Mouse (Mus musculus) hindbrain, embryonic 15.5 days (tissue): ENCODE data around the gene Gpc5. TPM values are rescaled to one million over a fixed set of nuclear protein-coding genes. Genes with fewer than 3 reads are reported as not detected.

Experiments
- ATAC-seq: fragments of 200-750 bp; cut with Nextera tagmentation; 2 replicates; pipeline ENCODE4 v1.8.0; 2017; ENCODE audit warnings: low read depth, moderate number of reproducible peaks, moderate TSS enrichment; ENCODE audit not compliant: low FRiP score
- H3K27ac ChIP-seq: fragments of 300-500 bp; sonication (generic); replicated peaks from 2 replicates; pipeline ENCODE4 v1.5.1; 2015; ENCODE audit warnings: mild to moderate bottlenecking, inconsistent platforms
- H3K27me3 ChIP-seq: fragments of 300-500 bp; sonication (generic); 2 replicates; pipeline ENCODE4 v1.6.1; 2015; ENCODE audit warnings: control low read depth, inconsistent platforms
- H3K36me3 ChIP-seq: fragments of 300-500 bp; sonication (generic); 2 replicates; pipeline ENCODE4 v1.6.1; 2015; ENCODE audit warnings: control low read depth, inconsistent platforms
- H3K4me1 ChIP-seq: fragments of 300-500 bp; sonication (generic); replicated peaks from 2 replicates; pipeline ENCODE4 v1.6.1; 2015; ENCODE audit warnings: control low read depth, inconsistent platforms
- H3K4me2 ChIP-seq: fragments of 300-500 bp; sonication (generic); 2 replicates; pipeline ENCODE4 v1.6.1; 2015; ENCODE audit warnings: moderate library complexity, mild to moderate bottlenecking, inconsistent platforms
- H3K4me3 ChIP-seq: fragments of 300-500 bp; sonication (generic); 2 replicates; pipeline ENCODE4 v1.5.1; 2015; ENCODE audit warnings: mild to moderate bottlenecking, inconsistent platforms
- H3K9ac ChIP-seq: fragments of 300-500 bp; sonication (generic); 2 replicates; pipeline ENCODE4 v1.6.1; 2015; ENCODE audit warnings: inconsistent platforms
- H3K9me3 ChIP-seq: fragments of 300-500 bp; sonication (generic); 2 replicates; pipeline ENCODE4 v1.6.1; 2016; ENCODE audit warnings: control low read depth, inconsistent platforms
- whole genome bisulfite sequencing: fragments of 180-500 bp; shearing (Covaris S2); methylation state at CpG from one replicate; pipeline ENCODE4 v1.1.7; 2015; 5-methylcytosine and 5-hydroxymethylcytosine counted together
- polyA plus RNA-seq: library from polyadenylated mRNA; unstranded; fragments of >200 nt; fragmentation: Nextera tagmentation; extraction: Ambion mirVana; gene quantifications from 2 replicates; pipeline ENCODE4 v1.2.1, GENCODE M21; 2015

Gpc5 gene
- polyA plus RNA-seq, 1 experiment from 2014 or later = 9.8 TPM

DNA sequence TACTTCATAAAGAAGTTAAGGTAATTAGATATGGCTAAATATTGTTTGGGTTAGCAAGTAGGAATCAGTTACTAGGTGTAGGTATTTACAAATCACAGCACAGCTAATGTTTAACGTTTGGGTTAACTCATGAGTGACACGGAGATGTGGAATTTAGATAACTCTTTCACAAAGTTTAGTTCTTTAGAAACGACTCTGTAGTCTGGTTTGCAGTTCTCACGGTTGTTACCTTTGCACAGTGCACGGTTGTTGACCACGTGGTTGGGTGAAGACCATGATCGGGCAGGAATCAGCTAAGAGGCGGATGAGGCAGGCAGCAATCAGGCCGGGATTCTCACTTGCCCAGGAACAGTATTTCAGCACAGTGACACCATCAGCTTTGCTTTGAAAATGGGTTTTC, 26.6 kb downstream of the Gpc5 start:
- Histone ChIP-seq H3K4me1 (no peaks in the 10 kb centered on the region), H3K4me2 (no peak overlapping the region), H3K9me3 (no peaks in the 10 kb centered on the region), H3K9ac (no peak overlapping the region), H3K36me3 (no peaks in the 10 kb centered on the region), H3K4me3 (no peak overlapping the region), H3K27me3 (no peaks in the 10 kb centered on the region), H3K27ac (no peak overlapping the region)
- no peak for ATAC-seq
- 90% methylated on average over 9 of the region's 9 CpGs for WGBS

DNA sequence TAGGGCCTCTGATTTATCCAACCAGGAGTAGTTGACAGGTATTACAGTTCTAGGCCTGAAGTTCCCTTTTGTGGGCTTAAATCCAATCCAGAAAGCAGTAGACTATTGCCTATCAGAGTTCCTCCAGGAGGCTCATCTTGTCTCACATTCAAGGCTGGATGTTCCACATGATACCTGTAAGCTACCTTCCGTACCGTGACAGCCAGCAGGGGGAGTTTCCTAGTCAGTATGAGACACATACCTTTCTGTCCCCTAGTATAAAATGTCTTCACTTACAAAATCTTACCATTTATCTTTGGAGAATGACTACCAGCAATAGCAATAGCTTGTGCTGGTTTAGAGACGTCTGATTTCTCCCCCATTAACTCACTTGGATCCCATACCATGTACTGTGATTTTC, 56.8 kb downstream of the Gpc5 start:
- WGBS = 89% methylated on average over 3 of the region's 3 CpGs

GRCm38 (mm10) chr14:115156597-115156996, 64.6 kb downstream of the Gpc5 start:
- Histone ChIP-seq H3K9me3 (no peaks in the 10 kb centered on the region), H3K4me3 (no peak overlapping the region), H3K9ac (no peak overlapping the region), H3K27me3 (no peaks in the 10 kb centered on the region), H3K36me3 (no peaks in the 10 kb centered on the region), H3K4me1 (no peaks in the 10 kb centered on the region), H3K4me2 (no peak overlapping the region), H3K27ac (no peak overlapping the region)
- ATAC-seq = no peak
- WGBS = 60% methylated on average over 4 of the region's 4 CpGs

More for the DNA sequence above, 56.8 kb downstream of the Gpc5 start:
- no peak for ATAC-seq
- H3K9me3 ChIP-seq = no peaks in the 10 kb centered on the region
- H3K9ac ChIP-seq = no peak overlapping the region
- no peaks in the 10 kb centered on the region for H3K36me3 ChIP-seq
- H3K4me2 ChIP-seq = no peak overlapping the region
- no peaks in the 10 kb centered on the region for H3K4me1 ChIP-seq
- H3K4me3 ChIP-seq = no peak overlapping the region
- no peak overlapping the region for H3K27ac ChIP-seq
- no peaks in the 10 kb centered on the region for H3K27me3 ChIP-seq

- H3K4me2 ChIP-seq = no peak overlapping the region
- H3K36me3 ChIP-seq = no peaks in the 10 kb centered on the region
- H3K9ac ChIP-seq = no peak overlapping the region
- H3K4me1 ChIP-seq = no peaks in the 10 kb centered on the region
- ATAC-seq = no peak
- no peak overlapping the region for H3K27ac ChIP-seq
- no peak overlapping the region for H3K4me3 ChIP-seq
- no peaks in the 10 kb centered on the region for H3K9me3 ChIP-seq
- WGBS = 54% methylated on average over 3 of the region's 3 CpGs
- H3K27me3 ChIP-seq = no peaks in the 10 kb centered on the region
Measured at GRCm38 (mm10) chr14:115177322-115177836, 85.4 kb downstream of the Gpc5 start.

DNA sequence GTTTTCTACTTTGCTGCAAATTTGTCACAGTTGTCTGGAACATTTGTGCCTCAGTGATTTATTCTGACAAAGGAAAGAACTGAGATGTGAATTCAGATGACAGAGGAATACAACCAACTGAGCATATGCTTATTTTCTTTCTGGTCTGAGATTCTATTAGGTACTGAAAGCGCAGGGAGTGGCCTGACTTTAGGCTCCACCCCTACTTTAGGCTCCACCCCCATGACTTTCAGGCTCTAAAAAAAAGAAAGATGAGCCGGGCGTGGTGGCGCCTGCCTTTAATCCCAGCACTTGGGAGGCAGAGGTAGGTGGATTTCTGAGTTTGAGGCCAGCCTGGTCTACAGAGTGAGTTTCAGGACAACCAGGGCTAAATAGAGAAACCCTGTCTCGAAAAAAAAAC, 87.9 kb downstream of the Gpc5 start:
- Histone ChIP-seq H3K36me3 (no peaks in the 10 kb centered on the region), H3K9ac (no peak overlapping the region), H3K27me3 (no peaks in the 10 kb centered on the region), H3K27ac (no peak overlapping the region), H3K4me3 (no peak overlapping the region), H3K9me3 (no peaks in the 10 kb centered on the region), H3K4me1 (no peaks in the 10 kb centered on the region), H3K4me2 (no peak overlapping the region)
- no peak for ATAC-seq
- WGBS = 88% methylated on average over 5 of the region's 5 CpGs

- 86% methylated on average over 8 of the region's 8 CpGs for WGBS
- no peaks in the 10 kb centered on the region for H3K27me3 ChIP-seq
- no peaks in the 10 kb centered on the region for H3K9me3 ChIP-seq
- no peak overlapping the region for H3K27ac ChIP-seq
- ATAC-seq = no peak
- no peak overlapping the region for H3K9ac ChIP-seq
- no peak overlapping the region for H3K4me3 ChIP-seq
- no peaks in the 10 kb centered on the region for H3K36me3 ChIP-seq
- H3K4me2 ChIP-seq = no peak overlapping the region
- H3K4me1 ChIP-seq = no peaks in the 10 kb centered on the region
Measured at GRCm38 (mm10) chr14:115188256-115188655, 96.2 kb downstream of the Gpc5 start.

- Histone ChIP-seq H3K4me2 (no peak overlapping the region), H3K36me3 (no peaks in the 10 kb centered on the region), H3K9ac (no peak overlapping the region), H3K27ac (no peak overlapping the region), H3K27me3 (no peaks in the 10 kb centered on the region), H3K4me3 (no peak overlapping the region), H3K4me1 (no peaks in the 10 kb centered on the region), H3K9me3 (no peaks in the 10 kb centered on the region)
- no peak for ATAC-seq
- 73% methylated on average over 5 of the region's 5 CpGs for WGBS
Measured at GRCm38 (mm10) chr14:115228075-115228474, 136.1 kb downstream of the Gpc5 start.

- ATAC-seq = no peak
- H3K36me3 ChIP-seq = no peaks in the 10 kb centered on the region
- H3K9me3 ChIP-seq = no peaks in the 10 kb centered on the region
- H3K4me3 ChIP-seq = no peak overlapping the region
- no peak overlapping the region for H3K9ac ChIP-seq
- 79% methylated on average over 4 of the region's 4 CpGs for WGBS
- no peak overlapping the region for H3K27ac ChIP-seq
- H3K27me3 ChIP-seq = no peaks in the 10 kb centered on the region
- H3K4me2 ChIP-seq = no peak overlapping the region
- H3K4me1 ChIP-seq = no peaks in the 10 kb centered on the region
Measured at GRCm38 (mm10) chr14:115236387-115236786, 144.4 kb downstream of the Gpc5 start.

- WGBS = 58% methylated on average over 4 of the region's 4 CpGs
- ATAC-seq = no peak
Measured at GRCm38 (mm10) chr14:115240621-115241373, 148.8 kb downstream of the Gpc5 start.

GRCm38 (mm10) chr14:115250537-115250936, 158.5 kb downstream of the Gpc5 start:
- Histone ChIP-seq H3K4me1 (no peaks in the 10 kb centered on the region), H3K4me3 (no peak overlapping the region), H3K4me2 (no peak overlapping the region), H3K36me3 (no peaks in the 10 kb centered on the region), H3K9ac (no peak overlapping the region), H3K9me3 (no peaks in the 10 kb centered on the region), H3K27ac (no peak overlapping the region), H3K27me3 (no peaks in the 10 kb centered on the region)
- no peak for ATAC-seq
- 92% methylated on average over 6 of the region's 6 CpGs for WGBS

More at GRCm38 (mm10) chr14:115240621-115241373, 148.8 kb downstream of the Gpc5 start:
- no peaks in the 10 kb centered on the region for H3K4me1 ChIP-seq
- H3K27me3 ChIP-seq = no peaks in the 10 kb centered on the region
- no peaks in the 10 kb centered on the region for H3K9me3 ChIP-seq
- no peak overlapping the region for H3K27ac ChIP-seq
- H3K9ac ChIP-seq = no peak overlapping the region
- H3K4me3 ChIP-seq = no peak overlapping the region
- no peak overlapping the region for H3K4me2 ChIP-seq
- no peaks in the 10 kb centered on the region for H3K36me3 ChIP-seq

DNA sequence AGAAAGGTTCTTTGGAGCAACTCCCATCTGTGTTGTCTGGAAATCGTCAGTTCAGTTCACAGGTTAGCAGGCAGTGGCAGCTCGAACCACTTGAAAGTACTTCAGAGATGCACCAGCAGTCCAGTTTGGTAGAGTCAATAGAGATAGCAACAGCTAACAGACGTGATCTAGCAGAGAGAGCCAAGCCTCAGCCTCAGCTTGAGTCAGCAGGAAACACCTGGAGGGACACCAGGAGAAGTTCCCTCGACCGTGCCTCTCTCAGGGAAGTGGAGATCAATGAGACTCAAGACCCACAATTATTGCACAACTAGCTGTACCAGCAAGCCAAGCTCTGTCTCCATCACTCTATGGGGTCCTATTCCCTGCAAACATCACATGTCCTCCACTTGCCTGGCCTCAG, 159.8 kb downstream of the Gpc5 start:
- Histone ChIP-seq H3K9me3 (no peaks in the 10 kb centered on the region), H3K27me3 (no peaks in the 10 kb centered on the region), H3K36me3 (no peaks in the 10 kb centered on the region), H3K27ac (no peak overlapping the region), H3K4me1 (no peaks in the 10 kb centered on the region), H3K9ac (no peak overlapping the region), H3K4me2 (no peak overlapping the region), H3K4me3 (no peak overlapping the region)
- 84% methylated on average over 5 of the region's 5 CpGs for WGBS
- no peak for ATAC-seq

- WGBS = 89% methylated on average over 3 of the region's 3 CpGs
- no peak overlapping the region for H3K27ac ChIP-seq
- H3K4me2 ChIP-seq = no peak overlapping the region
- no peaks in the 10 kb centered on the region for H3K4me1 ChIP-seq
- H3K4me3 ChIP-seq = no peak overlapping the region
- no peak for ATAC-seq
- H3K36me3 ChIP-seq = no peaks in the 10 kb centered on the region
- no peaks in the 10 kb centered on the region for H3K27me3 ChIP-seq
- no peaks in the 10 kb centered on the region for H3K9me3 ChIP-seq
- no peak overlapping the region for H3K9ac ChIP-seq
Measured at GRCm38 (mm10) chr14:115253155-115253554, 161.1 kb downstream of the Gpc5 start.

GRCm38 (mm10) chr14:115253685-115254084, 161.7 kb downstream of the Gpc5 start:
- 92% methylated on average over 2 of the region's 2 CpGs for WGBS
- Histone ChIP-seq H3K4me3 (no peak overlapping the region), H3K9ac (no peak overlapping the region), H3K4me1 (no peaks in the 10 kb centered on the region), H3K27me3 (no peaks in the 10 kb centered on the region), H3K9me3 (no peaks in the 10 kb centered on the region), H3K4me2 (no peak overlapping the region), H3K27ac (no peak overlapping the region), H3K36me3 (no peaks in the 10 kb centered on the region)
- ATAC-seq = no peak
